Mouse (Mus musculus): ENCODE results near the gene Trappc3l. TPM values are rescaled to one million over a fixed set of nuclear protein-coding genes. Genes with fewer than 3 reads are reported as not detected.

Gene Trappc3l
- total RNA-seq, 2 experiments from 2014 or later, result not detected

DNA sequence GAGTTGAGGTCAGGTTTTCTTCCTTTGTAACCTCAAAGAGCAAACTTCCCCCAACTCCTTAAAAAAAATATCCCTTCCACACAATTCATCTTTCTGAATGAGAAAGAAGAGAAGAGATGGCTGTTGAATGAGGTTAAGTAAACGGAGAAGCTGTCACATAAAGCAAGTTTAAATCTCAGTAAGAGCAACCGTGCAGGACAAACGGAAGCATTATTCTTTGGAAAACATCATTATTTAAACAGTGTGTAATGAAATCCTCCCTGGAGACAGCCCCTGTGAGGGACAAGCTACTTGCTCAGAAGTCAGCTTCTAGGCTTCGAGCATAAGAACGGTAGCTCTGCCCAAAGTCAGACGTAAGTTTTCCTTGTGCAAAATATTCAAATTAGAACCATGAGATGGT, 113.1 kb downstream of the Trappc3l start:
- no peak for DNase-seq
- intact Hi-C loops (cut with DNase I; ENCODE audit: low total_unique reads), result no loop called here

- DNase-seq, result peak; percentile 9
- intact Hi-C loops (cut with DNase I; ENCODE audit: low total_unique reads), result no loop called here
Measured at GRCm38 (mm10) chr10:34151827-34152226, 114.4 kb downstream of the Trappc3l start.

DNA sequence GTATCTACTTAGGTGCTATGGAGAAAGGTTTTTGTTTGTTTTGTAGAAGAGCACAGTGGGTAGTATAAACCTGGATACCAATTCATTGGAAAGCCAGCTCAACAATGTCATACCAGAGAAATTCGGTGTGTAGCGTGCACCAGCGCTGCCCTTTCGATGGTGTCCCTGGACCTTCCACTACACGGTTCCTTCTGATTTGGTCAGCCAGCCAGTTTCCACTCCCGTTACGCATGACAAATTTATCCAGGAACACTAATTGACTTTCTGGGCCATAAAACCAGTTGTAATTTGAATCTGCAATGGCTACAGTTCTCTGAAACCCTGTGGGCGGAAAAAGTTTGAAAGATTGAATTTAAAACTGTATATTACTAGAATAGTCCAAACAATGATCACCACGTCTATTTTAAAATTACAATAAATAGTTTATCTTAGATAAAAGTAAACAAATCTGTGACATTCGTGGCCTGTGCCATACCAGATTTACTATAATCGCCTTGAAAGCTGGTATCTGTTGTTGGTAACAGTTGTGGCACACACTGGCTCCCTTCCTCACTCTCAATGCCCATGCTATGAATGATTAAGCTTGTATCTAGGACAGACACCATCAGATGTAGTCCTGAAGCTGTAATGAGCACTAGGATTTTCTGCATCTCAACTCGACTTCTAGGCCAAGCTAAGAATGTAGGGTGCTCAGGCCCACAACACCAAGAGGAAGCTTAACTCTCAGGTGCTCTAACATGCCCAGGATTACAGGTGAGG, 118.6 kb downstream of the Trappc3l start:
- DNase-seq, result no peak
- intact Hi-C loops (cut with DNase I; ENCODE audit: low total_unique reads), result no loop called here

Other genes with a start within 250 kb of the Trappc3l start
- gene Sult3a1, start 179.9 kb upstream of the Trappc3l start, total RNA-seq (2021), result not detected
- not detected for gene Rsph4a, start 132.5 kb upstream of the Trappc3l start, total RNA-seq (2021)
- 1 to 10 TPM; 6.2 to 6.3 TPM for gene Zup1, start 86.3 kb upstream of the Trappc3l start, total RNA-seq (2021)
- 100 to 1,000 TPM in 1 of 2 experiments, 10 to 100 TPM in 1; 98.6 to 107 TPM for gene Rwdd1, start 18.0 kb upstream of the Trappc3l start, total RNA-seq (2021)
- not detected for gene Calhm4, start 6.7 kb downstream of the Trappc3l start, total RNA-seq (2021)
- gene Calhm5, start 58.9 kb downstream of the Trappc3l start, total RNA-seq (2021), result under 1 TPM; 0.64 to 0.92 TPM
- under 1 TPM in 1 of 2 experiments, not detected in 1; 0.29 TPM for gene Calhm6, start 90.4 kb downstream of the Trappc3l start, total RNA-seq (2021)
- 10 to 100 TPM in 1 of 2 experiments, 1 to 10 TPM in 1; 6.9 to 10.7 TPM for gene Dse, start 170.1 kb downstream of the Trappc3l start, total RNA-seq (2021)
- 10 to 100 TPM; 45.4 to 46.9 TPM for gene Tspyl1, start 244.6 kb downstream of the Trappc3l start, total RNA-seq (2021)